Mouse (Mus musculus) neutrophil, adult 5-6 weeks (primary cell): ENCODE results near the gene Gm9999. TPM values are rescaled to one million over a fixed set of nuclear protein-coding genes. Genes with fewer than 3 reads are reported as not detected.
"Not testable (repeated sequence)": the region's sequence is repeated elsewhere in the genome, so short reads cannot be mapped to it uniquely, and the experiment has no call there.

Source experiments
- ATAC-seq: fragments of 151-379, 151-347 bp; 2 replicates; pipeline ENCODE4 v1.8.0; 2017; ENCODE audit warnings: mild to moderate bottlenecking, moderate TSS enrichment; ENCODE audit not compliant: insufficient number of reproducible peaks, poor library complexity, low FRiP score, severe bottlenecking; ENCODE audit errors: extremely low read depth
- total RNA-seq: library from RNA; stranded (forward); fragments of 200-1000 nt; gene quantifications from 2 replicates; pipeline ENCODE4 v1.2.3, GENCODE M21; 2017

Gm9999 gene
- total RNA-seq: not detected in 2 replicates

DNA sequence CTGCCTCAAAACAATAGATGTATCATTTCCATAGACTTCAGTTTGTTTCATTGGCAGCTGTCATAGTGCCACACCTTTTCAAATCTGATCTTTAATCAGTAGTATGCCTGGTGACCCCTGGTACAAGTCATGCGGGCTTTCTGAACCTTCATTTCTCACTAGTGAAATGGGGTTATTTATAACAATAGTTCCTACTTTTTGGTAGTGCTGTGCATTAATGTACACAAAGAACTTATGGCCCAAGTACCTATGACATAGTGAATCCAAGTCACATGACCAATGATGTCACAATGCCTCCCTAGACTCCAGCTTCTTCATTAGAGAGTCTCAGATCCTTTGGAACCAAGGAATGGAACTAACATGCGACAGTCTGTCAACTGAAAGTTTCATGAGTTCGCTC is at the start of gene Gm9999:
Gene Gm9999 (plus strand): TSS at position 301 of the 400 bp plus-strand sequence.
- no peak for ATAC-seq

DNA sequence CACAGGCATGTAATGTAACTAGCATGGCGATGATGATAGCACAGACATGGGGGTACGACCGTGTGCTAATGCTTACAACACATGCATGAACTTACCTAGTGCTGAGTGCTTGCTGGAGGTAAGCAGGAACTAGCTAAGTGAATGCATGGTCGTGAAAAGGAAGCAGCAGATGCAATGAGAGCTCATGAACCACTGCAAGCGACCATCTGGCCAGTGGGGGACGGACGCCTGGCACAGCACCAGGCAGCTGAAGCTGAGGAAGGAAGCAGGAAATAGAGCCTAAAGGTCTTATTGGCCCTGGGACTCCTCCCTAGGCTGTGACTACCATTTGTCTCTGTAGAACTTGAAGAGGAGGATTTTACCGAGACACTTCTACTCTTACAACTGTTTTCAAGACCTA is 48.6 kb upstream of the Gm9999 start:
- ATAC-seq: no peak

DNA sequence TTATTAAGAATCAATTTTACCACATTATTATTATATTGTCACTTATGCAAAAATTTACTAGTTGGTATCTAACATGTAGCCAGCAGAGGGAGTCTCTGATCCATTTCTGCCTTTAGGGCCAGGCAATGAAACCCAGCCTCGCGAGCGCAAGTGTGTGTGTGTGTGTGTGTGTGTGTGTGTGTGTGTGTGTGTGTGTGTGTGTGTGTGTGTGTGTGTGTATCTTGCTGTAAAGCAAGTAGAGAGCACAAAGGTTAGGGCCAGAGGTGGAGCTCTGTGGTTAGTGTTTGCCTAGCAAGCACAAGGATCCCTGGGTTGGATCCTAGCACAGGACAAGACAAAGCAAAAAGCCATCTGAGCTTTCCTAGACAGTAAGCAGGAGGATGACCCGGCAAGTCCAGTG is 47.5 kb upstream of the Gm9999 start:
- peak; percentile 44; the same call in 1 of the 2 replicates for ATAC-seq

GRCm38 (mm10) chr7:46957831-46958691 is 25.3 kb upstream of the Gm9999 start, which contains the start of gene Uevld:
Gene Uevld (minus strand): TSS chr7:46958527.
- ATAC-seq: peak; percentile 91

DNA sequence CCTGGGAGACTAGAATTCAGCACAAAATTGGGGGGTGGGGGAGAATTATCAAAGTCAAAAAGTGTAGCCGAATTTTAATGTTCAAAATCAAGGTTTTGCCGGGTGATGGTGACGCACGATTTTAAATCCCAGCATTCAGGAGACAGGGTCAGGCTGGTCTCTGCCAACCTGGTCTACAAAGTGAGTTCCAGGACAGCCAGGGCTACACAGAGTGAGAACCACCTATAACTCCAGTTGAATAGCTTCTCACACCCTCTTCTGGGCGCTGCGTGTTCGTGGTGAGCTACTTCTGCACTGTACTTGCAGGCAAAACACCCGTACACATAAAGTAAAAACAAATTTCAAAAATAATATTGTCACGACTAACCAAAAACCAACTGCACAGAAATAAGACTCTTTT is 24.5 kb upstream of the Gm9999 start:
- ATAC-seq: no peak

GRCm38 (mm10) chr7:46960991-46961390 is 22.4 kb upstream of the Gm9999 start:
- ATAC-seq: no peak

- ATAC-seq: no peak
Measured at GRCm38 (mm10) chr7:46962132-46962531, 21.2 kb upstream of the Gm9999 start.

GRCm38 (mm10) chr7:46962806-46963618 is 20.4 kb upstream of the Gm9999 start:
- peak; percentile 84 for ATAC-seq

DNA sequence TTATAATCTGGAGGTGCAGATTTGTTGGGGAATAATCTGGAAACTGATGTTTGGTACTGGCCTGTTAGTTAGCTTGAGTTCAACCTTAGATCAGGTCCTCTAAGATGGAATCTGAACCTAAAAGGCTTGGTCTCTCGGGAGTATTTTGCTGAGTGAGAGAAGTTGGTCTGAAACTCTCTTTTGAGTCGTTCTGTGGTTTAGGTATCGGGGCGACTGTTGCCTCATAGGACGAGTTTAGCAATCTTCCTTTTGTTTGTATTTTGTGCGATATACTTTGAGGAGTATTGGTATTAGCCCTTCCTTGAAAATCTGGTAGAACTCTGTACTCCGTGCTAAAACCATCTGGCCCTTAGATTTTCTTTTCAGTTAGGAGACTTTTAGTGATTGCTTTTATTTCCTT is 19.3 kb upstream of the Gm9999 start:
- no peak for ATAC-seq

- ATAC-seq: no peak
Measured at GRCm38 (mm10) chr7:46969898-46970297, 13.5 kb upstream of the Gm9999 start.

GRCm38 (mm10) chr7:46974648-46975047 is 8.7 kb upstream of the Gm9999 start:
- no peak for ATAC-seq

DNA sequence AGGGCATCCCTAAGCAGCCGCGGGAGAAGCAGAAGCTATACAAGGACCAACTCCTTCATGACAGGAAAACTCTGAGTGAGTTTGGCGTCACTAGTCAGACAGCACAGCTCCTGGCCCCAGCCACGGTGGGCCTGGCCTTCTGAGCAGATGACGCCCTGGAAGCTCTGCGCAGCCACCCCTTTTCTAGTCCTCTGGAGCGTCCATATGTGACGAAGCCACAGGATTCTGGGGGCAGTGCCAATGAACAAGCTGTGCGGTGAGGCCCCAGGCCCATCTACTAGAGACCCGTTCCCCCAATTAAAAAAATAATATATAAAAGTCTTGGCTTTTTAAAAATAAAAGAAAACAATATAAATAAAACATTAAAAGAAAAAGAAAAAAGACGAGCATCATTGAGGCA is 7.9 kb upstream of the Gm9999 start:
- ATAC-seq: no peak

GRCm38 (mm10) chr7:46985718-46986505 is 2.5 kb downstream of the Gm9999 start:
- ATAC-seq: peak; percentile 64

DNA sequence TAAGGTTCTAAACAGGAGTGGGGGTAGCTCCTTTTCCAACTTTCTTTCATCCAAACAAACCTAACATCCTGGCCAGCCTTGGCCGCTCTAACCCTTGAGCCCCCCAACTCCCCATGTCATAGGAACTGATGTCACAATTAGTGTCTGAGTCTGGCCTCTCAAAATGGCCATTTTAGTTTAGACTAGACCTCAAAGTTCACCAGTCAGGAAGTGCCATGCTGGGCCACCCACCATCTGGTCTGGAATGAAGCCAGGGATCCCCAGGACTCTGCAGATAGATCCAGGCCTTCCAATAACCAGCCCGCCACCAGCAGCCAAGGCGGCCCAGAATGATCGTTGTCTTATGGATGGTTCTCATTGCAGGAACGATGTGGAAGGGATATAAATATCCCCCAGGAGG is 3.3 kb downstream of the Gm9999 start:
- no peak for ATAC-seq

GRCm38 (mm10) chr7:46987073-46987472 is 3.7 kb downstream of the Gm9999 start:
- no peak for ATAC-seq

DNA sequence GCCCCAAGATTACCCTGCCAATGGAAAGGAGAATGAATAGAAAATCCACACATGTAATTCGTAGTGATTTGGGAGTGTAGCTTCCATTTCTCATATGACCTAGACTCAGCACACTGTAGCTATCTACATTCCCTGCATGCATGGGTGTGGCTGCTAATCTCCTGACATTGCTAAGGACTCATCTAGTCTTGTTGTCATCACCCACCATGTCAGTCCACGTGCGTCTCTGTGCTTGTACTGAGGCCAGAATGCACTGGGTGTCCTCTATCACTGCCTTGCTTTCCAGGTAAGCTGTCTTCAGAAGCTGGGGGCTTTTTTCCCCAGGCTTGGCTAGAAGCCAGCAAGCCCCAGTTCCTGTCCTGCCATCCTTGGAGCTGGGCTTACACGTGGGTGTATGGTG is 6.0 kb downstream of the Gm9999 start:
- ATAC-seq: not testable (repeated sequence)

GRCm38 (mm10) chr7:46993079-46993478 is 9.7 kb downstream of the Gm9999 start:
- no peak for ATAC-seq

GRCm38 (mm10) chr7:46995558-46995957 is 12.2 kb downstream of the Gm9999 start:
- ATAC-seq: no peak

DNA sequence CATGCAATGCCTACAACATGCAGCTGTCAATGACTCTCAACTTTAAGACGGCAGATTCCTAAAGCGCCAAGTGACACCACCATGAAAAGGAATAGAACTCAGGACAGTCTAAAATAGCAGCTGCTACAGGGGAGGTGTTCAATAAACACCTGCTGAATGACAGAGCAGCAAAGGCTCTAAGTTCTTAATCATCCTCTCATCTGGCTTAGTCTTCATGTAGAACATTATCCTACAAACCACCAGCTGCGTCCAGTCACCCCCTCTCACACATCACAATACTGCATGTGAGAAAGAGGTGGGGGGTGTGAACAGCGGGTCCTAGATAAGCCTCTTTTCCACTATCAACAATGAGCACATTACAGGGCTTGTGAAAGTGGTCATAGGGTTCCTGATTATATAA is 13.6 kb downstream of the Gm9999 start:
- no peak for ATAC-seq
